Mouse (Mus musculus): ENCODE results near the gene Olfr180. TPM values are rescaled to one million over a fixed set of nuclear protein-coding genes. Genes with fewer than 3 reads are reported as not detected.

Olfr180 gene
- not detected in 2 replicates for polyA plus RNA-seq (2015; fragmentation: Nextera tagmentation; extraction: Ambion mirVana)

GRCm38 (mm10) chr16:58929292-58929691 is at the start of gene Olfr180:
Gene Olfr180 (minus strand): TSS chr16:58929392.

GRCm38 (mm10) chr16:58928655-58929054 is 537 bp downstream of the Olfr180 start, which contains the start of gene Olfr181:
Gene Olfr181 (minus strand): TSS chr16:58928755.

GRCm38 (mm10) chr16:58891963-58892362 is 37.2 kb downstream of the Olfr180 start, which contains the start of gene Olfr178:
Gene Olfr178 (minus strand): TSS chr16:58892063.

GRCm38 (mm10) chr16:58874668-58875067 is 54.5 kb downstream of the Olfr180 start, which contains the start of gene Olfr177:
Gene Olfr177 (minus strand): TSS chr16:58874768.

Other genes starting within 250 kb of the Olfr180 start
- not detected in 2 replicates for gene Gpr15, start 210.3 kb downstream of the Olfr180 start, polyA plus RNA-seq (2015; fragmentation: Nextera tagmentation; extraction: Ambion mirVana)
- 92.0 and 115 TPM in 2 replicates for gene Cldnd1, start 201.5 kb downstream of the Olfr180 start, polyA plus RNA-seq (2015; fragmentation: Nextera tagmentation; extraction: Ambion mirVana)
- not detected in 2 replicates for gene Olfr172, start 166.2 kb downstream of the Olfr180 start, polyA plus RNA-seq (2015; fragmentation: Nextera tagmentation; extraction: Ambion mirVana)
- gene Olfr173, start 129.1 kb downstream of the Olfr180 start, polyA plus RNA-seq (2015; fragmentation: Nextera tagmentation; extraction: Ambion mirVana), result not detected in 2 replicates
- gene Olfr175-ps1, start 102.6 kb downstream of the Olfr180 start, polyA plus RNA-seq (2015; fragmentation: Nextera tagmentation; extraction: Ambion mirVana), result not detected in 2 replicates
- not detected in 2 replicates for gene Olfr177, start 54.6 kb downstream of the Olfr180 start, polyA plus RNA-seq (2015; fragmentation: Nextera tagmentation; extraction: Ambion mirVana)
- gene Olfr178, start 37.3 kb downstream of the Olfr180 start, polyA plus RNA-seq (2015; fragmentation: Nextera tagmentation; extraction: Ambion mirVana), result not detected in 2 replicates
- gene Olfr181, start 637 bp downstream of the Olfr180 start, polyA plus RNA-seq (2015; fragmentation: Nextera tagmentation; extraction: Ambion mirVana), result not detected in 2 replicates
- not detected in 2 replicates for gene Olfr183, start 66.0 kb upstream of the Olfr180 start, polyA plus RNA-seq (2015; fragmentation: Nextera tagmentation; extraction: Ambion mirVana)
- not detected in 2 replicates for gene Olfr186, start 100.9 kb upstream of the Olfr180 start, polyA plus RNA-seq (2015; fragmentation: Nextera tagmentation; extraction: Ambion mirVana)
- gene Olfr187, start 110.4 kb upstream of the Olfr180 start, polyA plus RNA-seq (2015; fragmentation: Nextera tagmentation; extraction: Ambion mirVana), result not detected in 2 replicates
- gene Olfr190, start 148.6 kb upstream of the Olfr180 start, polyA plus RNA-seq (2015; fragmentation: Nextera tagmentation; extraction: Ambion mirVana), result not detected in 2 replicates
- gene Olfr191, start 160.4 kb upstream of the Olfr180 start, polyA plus RNA-seq (2015; fragmentation: Nextera tagmentation; extraction: Ambion mirVana), result not detected in 2 replicates
- not detected in 2 replicates for gene Olfr193, start 182.5 kb upstream of the Olfr180 start, polyA plus RNA-seq (2015; fragmentation: Nextera tagmentation; extraction: Ambion mirVana)
- gene Olfr194, start 191.7 kb upstream of the Olfr180 start, polyA plus RNA-seq (2015; fragmentation: Nextera tagmentation; extraction: Ambion mirVana), result not detected in 2 replicates
- not detected in 2 replicates for gene Olfr195, start 217.7 kb upstream of the Olfr180 start, polyA plus RNA-seq (2015; fragmentation: Nextera tagmentation; extraction: Ambion mirVana)
- not detected in 2 replicates for gene Olfr196, start 241.1 kb upstream of the Olfr180 start, polyA plus RNA-seq (2015; fragmentation: Nextera tagmentation; extraction: Ambion mirVana)